Mouse (Mus musculus) cerebellum, adult 2 months (tissue): ENCODE results near the gene Ppp2r2d. TPM values are rescaled to one million over a fixed set of nuclear protein-coding genes. Genes with fewer than 3 reads are reported as not detected.

Experiments
- DNase-seq, 2 experiments: peaks; one replicate each; pipeline ENCODE4 v3.0.0; 2021
- H3K27ac ChIP-seq: fragments of 200-500 bp; 2 replicates; pipeline ENCODE4 v1.5.1; 2012; ENCODE audit warnings: low read length, control low read depth, inconsistent platforms; ENCODE audit not compliant: insufficient read depth
- H3K27me3 ChIP-seq: fragments of 200-500 bp; 2 replicates; pipeline ENCODE4 v1.6.1; 2012; ENCODE audit warnings: inconsistent platforms, mild to moderate bottlenecking, low read length, moderate library complexity; ENCODE audit not compliant: control insufficient read depth, insufficient read depth
- H3K4me1 ChIP-seq: fragments of 200-500 bp; 2 replicates; pipeline ENCODE4 v1.6.1; 2011; ENCODE audit warnings: low read length; ENCODE audit not compliant: control insufficient read depth, insufficient read depth
- H3K4me3 ChIP-seq: fragments of 200-500 bp; replicated peaks from 2 replicates; pipeline ENCODE3; 2011; ENCODE audit warnings: mild to moderate bottlenecking, low read depth, low read length, control low read depth; ENCODE audit not compliant: insufficient read depth
- CTCF ChIP-seq: fragments of 200-500 bp; IDR thresholded peaks from 2 replicates; pipeline ENCODE4 v1.5.1; 2011; ENCODE audit warnings: low read depth, mild to moderate bottlenecking, control low read depth, low read length, moderate library complexity, borderline replicate concordance; ENCODE audit not compliant: insufficient read depth
- POLR2A ChIP-seq: fragments of 200-500 bp; IDR thresholded peaks from 2 replicates; pipeline ENCODE4 v1.6.1; 2011; ENCODE audit warnings: low read length, control low read depth, borderline replicate concordance; ENCODE audit not compliant: insufficient read depth
- WGBS: fragments of 180-500 bp; shearing (Covaris S2); methylation state at CpG from one replicate; pipeline ENCODE4 v1.1.7; 2018; 5-methylcytosine and 5-hydroxymethylcytosine counted together
- polyA plus RNA-seq: library from polyadenylated mRNA; depleted of rRNA; stranded (reverse); fragments of >200 nt; gene quantifications from 2 replicates; pipeline ENCODE4 v1.2.3, GENCODE M21; 2012

Gene Ppp2r2d
- polyA plus RNA-seq, 1 experiment: 74.9 TPM

DNA sequence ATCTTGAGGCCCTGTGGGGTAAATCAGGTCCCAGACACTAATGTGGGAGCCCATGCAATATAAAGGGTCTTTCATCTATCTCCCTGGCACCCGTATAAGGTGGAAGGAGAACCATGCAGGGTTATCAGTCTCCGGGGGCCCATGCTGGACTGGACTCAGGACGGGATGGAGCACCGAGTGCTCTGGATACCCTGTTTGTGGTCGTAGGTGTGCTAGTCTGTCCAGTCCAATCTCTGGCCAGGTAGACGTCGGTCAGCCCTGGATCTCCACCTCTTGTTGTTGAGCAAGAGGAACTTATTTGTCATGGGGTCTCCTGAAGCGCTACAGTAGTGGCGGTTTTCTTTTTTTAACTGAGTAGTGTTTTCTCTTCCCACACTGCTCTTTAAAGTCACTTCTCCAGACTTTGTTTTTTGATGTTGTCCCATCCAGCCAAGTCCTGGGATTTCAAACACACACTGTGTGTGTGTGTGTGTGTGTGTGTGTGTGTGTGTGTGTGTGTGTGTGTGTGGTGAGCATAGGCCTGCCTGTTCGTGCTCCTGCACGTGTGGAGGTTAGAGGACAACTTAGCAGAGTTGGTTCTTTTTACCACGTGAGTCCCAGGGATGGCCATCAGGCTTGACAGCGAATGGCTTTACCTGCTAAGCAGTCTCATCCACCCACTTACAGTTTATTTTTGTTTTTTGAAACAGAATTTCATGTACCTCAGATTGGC, 1.6 kb downstream of the Ppp2r2d start:
- 16% methylated on average over 13 of the region's 13 CpGs for WGBS
- Histone ChIP-seq H3K27me3 (no peaks in the 10 kb centered on the region), H3K4me1 (peaks cover 21% of the 10 kb centered on the region), H3K4me3 (peak overlapping the region; percentile 82), H3K27ac (no peak overlapping the region)
- no peak for DNase-seq
- no peak for TF ChIP-seq POLR2A
- TF ChIP-seq CTCF: no peak

GRCm38 (mm10) chr7:138848028-138848920, 2.4 kb downstream of the Ppp2r2d start:
- WGBS: 70% methylated on average over 7 of the region's 7 CpGs
- Histone ChIP-seq H3K27me3 (no peaks in the 10 kb centered on the region), H3K4me1 (peaks cover 18% of the 10 kb centered on the region), H3K4me3 (no peak overlapping the region), H3K27ac (no peak overlapping the region)
- TF ChIP-seq CTCF (no peak), POLR2A (no peak)
- DNase-seq: no peak

- Histone ChIP-seq H3K27ac (no peak overlapping the region), H3K4me3 (no peak overlapping the region)
These were observed 4.2 kb downstream of the Ppp2r2d start for GRCm38 (mm10) chr7:138850083-138850482.

GRCm38 (mm10) chr7:138853417-138854031, 7.6 kb downstream of the Ppp2r2d start:
- WGBS: 96% methylated on average over 4 of the region's 4 CpGs
- no peak for TF ChIP-seq POLR2A
- no peak for TF ChIP-seq CTCF
- DNase-seq: no peak
- Histone ChIP-seq H3K27ac (no peak overlapping the region; the same call in 1 of the 2 replicates), H3K27me3 (no peaks in the 10 kb centered on the region), H3K4me1 (peaks cover 18% of the 10 kb centered on the region), H3K4me3 (no peak overlapping the region)

More at GRCm38 (mm10) chr7:138850083-138850482, 4.2 kb downstream of the Ppp2r2d start:
- Histone ChIP-seq H3K27me3 (no peaks in the 10 kb centered on the region), H3K4me1 (peaks cover 7% of the 10 kb centered on the region; the same call in 1 of the 2 replicates)
- no peak for TF ChIP-seq POLR2A
- TF ChIP-seq CTCF: no peak
- DNase-seq: no peak

GRCm38 (mm10) chr7:138854201-138854600, 8.3 kb downstream of the Ppp2r2d start:
- 98% methylated on average over 2 of the region's 2 CpGs for WGBS

GRCm38 (mm10) chr7:138856670-138857069, 10.8 kb downstream of the Ppp2r2d start:
- H3K4me3 ChIP-seq: no peak overlapping the region
- TF ChIP-seq POLR2A: no peak
- no peak for TF ChIP-seq CTCF
- DNase-seq: peak in 1 of 2 experiments; percentile 63
- no peak overlapping the region for H3K27ac ChIP-seq
- WGBS: 42% methylated on average over 2 of the region's 2 CpGs
- no peaks in the 10 kb centered on the region for H3K27me3 ChIP-seq
- peaks cover 14% of the 10 kb centered on the region for H3K4me1 ChIP-seq

More at GRCm38 (mm10) chr7:138854201-138854600, 8.3 kb downstream of the Ppp2r2d start:
- no peak for TF ChIP-seq POLR2A
- Histone ChIP-seq H3K27ac (no peak overlapping the region), H3K4me3 (no peak overlapping the region), H3K4me1 (peaks cover 18% of the 10 kb centered on the region), H3K27me3 (no peaks in the 10 kb centered on the region)
- no peak for DNase-seq

- H3K4me3 ChIP-seq: no peak overlapping the region
- WGBS: 55% methylated on average over 3 of the region's 3 CpGs
- no peak for TF ChIP-seq CTCF
- TF ChIP-seq POLR2A: no peak
- peak in 1 of 2 experiments; percentile 51 for DNase-seq
- no peaks in the 10 kb centered on the region for H3K27me3 ChIP-seq
- peaks cover 7% of the 10 kb centered on the region for H3K4me1 ChIP-seq
- H3K27ac ChIP-seq: peak overlapping the region; percentile 41
These were observed 18.2 kb downstream of the Ppp2r2d start for GRCm38 (mm10) chr7:138863950-138864572.
